Mouse (Mus musculus): ENCODE measurements around the gene Gm8439.
A peak's percentile ranks its signal among the peaks of the same experiment; 100 is the strongest.

Gene Gm8439

GRCm38 (mm10) chr4:120612304-120613080 is 23.9 kb downstream of the Gm8439 start:
- DNase-seq (ENCODE audit: low spot score) = no peak

GRCm38 (mm10) chr4:120613691-120614329 is 25.3 kb downstream of the Gm8439 start:
- DNase-seq (ENCODE audit: low spot score) = peak; percentile 75

- no peak for DNase-seq (ENCODE audit: low spot score)
Observed at GRCm38 (mm10) chr4:120614644-120615043, 26.1 kb downstream of the Gm8439 start.

GRCm38 (mm10) chr4:120615528-120616081 is 27.1 kb downstream of the Gm8439 start:
- no peak for DNase-seq (ENCODE audit: low spot score)

GRCm38 (mm10) chr4:120616199-120617025 is 27.9 kb downstream of the Gm8439 start:
- no peak for DNase-seq (ENCODE audit: low spot score)

DNA sequence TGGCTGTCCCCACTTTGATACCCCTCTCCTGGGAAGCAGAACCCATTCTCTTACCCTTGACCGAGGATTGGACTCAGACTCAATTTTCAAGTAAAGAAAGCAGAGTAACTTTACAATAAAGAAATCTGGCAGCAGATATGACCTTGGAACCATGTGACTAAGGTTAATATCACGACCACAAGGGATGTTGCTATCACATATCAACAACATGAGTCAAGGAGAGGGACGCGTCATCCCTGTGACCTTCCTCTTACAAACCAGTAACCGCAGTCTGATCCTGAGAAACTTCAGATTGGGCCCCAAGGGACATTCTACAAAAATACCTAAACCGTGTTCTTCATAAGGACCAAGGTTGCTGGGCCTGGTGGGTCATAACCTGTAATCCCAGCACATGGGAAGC is 39.2 kb downstream of the Gm8439 start:
- DNase-seq (ENCODE audit: low spot score) = no peak

- no peak for DNase-seq (ENCODE audit: low spot score)
Observed at GRCm38 (mm10) chr4:120630218-120630931, 41.8 kb downstream of the Gm8439 start.

DNA sequence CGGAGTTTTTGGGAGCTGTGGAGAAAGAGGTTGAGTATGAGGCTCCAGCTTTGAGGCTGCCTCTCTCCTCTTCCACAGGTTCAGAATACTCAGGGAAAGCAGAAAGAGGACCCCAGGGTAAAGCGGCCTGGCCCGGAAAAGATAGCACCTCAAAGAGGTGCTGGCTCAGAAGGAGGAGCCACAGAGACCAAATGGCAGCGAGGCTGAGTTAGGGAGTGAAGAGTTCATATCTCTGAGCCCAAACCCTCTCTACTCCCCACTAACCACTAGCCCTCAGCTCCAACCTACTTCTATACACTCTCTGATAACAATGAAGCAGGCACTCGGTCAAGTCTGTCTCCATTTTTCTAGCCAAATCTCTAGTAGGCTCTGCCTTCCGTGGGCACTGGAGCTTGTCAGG is 43.3 kb downstream of the Gm8439 start:
- no peak for DNase-seq (ENCODE audit: low spot score)

DNA sequence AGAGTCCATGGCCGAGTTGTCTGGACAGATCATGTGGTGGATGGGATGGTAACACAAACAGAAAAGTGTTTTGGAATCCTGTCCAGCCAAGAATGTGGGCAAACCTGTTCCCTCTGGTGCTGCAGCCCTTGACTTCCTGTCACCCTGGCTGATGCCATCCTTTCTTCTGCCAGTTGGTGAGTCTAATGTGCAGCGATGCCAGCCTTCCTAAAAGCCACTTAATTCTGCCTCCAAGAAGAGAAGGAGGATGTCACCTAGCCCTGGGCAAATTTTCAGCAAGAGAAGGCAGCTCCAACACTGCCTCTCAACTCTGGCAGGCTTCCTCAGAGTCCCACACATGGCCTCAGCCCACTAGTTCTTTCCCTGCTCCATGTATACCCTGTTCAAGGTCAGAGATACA is 46.8 kb downstream of the Gm8439 start:
- no peak for DNase-seq (ENCODE audit: low spot score)

DNA sequence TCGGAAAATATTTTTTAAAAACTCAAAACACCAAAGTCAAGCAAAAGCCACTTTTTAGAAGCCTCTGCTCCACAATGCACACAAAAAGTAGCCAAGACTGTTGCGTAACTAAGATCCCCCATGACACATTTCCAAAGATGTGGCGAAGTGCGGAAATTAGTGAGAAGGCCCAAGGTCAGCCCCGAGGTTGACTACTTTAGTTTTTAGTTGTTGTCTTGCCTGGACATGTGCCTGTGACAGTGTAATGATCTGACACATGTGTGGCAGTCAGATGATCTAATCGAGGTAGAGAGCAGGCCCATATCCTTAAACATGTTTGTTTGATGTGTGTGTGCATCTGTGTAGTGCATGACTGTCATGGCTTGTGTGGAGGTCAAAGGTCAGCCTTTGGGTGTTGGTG is 53.4 kb downstream of the Gm8439 start:
- DNase-seq (ENCODE audit: low spot score) = no peak

DNA sequence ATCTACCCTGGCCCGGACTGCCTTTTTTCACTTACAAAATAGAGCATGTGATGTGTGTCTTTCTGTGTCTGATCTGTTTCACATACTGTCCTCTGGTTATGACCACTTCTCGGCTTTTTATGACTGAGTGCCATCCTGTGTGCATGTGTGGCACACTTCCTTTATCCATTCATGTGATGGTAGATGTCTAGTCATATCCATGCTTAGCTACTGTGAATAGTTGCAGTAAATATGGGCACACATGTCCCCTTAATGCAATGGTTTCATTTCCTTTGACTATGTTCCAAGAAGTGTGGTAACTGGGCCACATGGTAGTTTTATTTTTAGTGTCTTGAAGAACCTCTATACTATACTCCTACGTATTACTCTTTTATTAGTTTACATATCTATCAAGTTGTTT is 55.4 kb downstream of the Gm8439 start:
- no peak for DNase-seq (ENCODE audit: low spot score)

GRCm38 (mm10) chr4:120649369-120650207 is 61.0 kb downstream of the Gm8439 start:
- no peak for DNase-seq (ENCODE audit: low spot score)

GRCm38 (mm10) chr4:120650208-120650592 is 61.7 kb downstream of the Gm8439 start:
- DNase-seq (ENCODE audit: low spot score) = no peak

GRCm38 (mm10) chr4:120655898-120656297 is 67.4 kb downstream of the Gm8439 start:
- DNase-seq (ENCODE audit: low spot score) = no peak
